Mouse (Mus musculus) layer of hippocampus, adult 9-11 months (tissue): ENCODE data around the gene Mrps2.
"Not testable (repeated sequence)": the region's sequence is repeated elsewhere in the genome, so short reads cannot be mapped to it uniquely, and the experiment has no call there.

Experiments
- DNase-seq: peaks from one replicate; pipeline ENCODE4 v3.0.0; 2022

The Mrps2 gene

GRCm38 (mm10) chr2:28467860-28468485, at the start of gene Mrps2:
Gene Mrps2 (plus strand): TSS chr2:28468066.
- DNase-seq = peak; percentile 85

DNA sequence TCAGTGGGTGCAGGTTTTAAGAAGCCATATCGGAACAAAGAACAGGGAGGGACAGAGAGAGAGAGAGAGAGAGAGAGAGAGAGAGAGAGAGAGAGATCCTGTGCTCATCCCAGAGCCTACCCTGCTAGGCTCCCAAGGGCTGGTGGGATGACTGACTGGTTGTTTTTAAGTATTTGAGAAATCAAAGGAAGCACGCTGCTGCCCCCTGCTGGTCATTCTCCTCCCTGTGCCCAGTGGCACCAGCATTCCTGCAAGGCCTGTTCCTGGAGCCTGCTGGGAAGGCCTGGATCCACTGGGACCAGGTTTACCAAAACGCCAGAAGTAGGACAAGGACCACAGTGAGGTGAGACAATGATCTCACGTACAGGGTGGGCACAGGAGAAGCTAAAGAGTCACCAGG, 48.0 kb upstream of the Mrps2 start:
- peak; percentile 91 for DNase-seq

DNA sequence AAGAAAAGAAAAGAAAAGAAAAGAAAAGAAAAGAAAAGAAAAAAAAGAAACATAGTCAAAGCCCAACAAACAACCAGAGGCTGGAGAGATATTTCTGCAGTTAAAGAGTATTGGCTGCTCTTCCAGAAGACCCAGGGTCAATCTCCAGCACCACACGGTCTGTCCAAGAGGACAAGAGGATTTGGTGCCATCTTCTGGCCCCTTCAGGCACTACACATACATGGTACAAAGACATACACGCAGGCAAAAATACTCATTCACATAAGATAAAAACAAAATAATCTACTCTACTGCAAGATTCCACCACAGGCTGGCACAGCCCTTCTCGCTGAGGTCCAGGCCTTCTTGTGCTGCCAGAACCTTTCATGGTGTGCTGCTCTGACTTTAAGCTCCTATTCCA, 44.7 kb upstream of the Mrps2 start:
- no peak for DNase-seq

GRCm38 (mm10) chr2:28427226-28427625, 40.6 kb upstream of the Mrps2 start:
- DNase-seq = no peak

GRCm38 (mm10) chr2:28430846-28431245, 37.0 kb upstream of the Mrps2 start:
- DNase-seq = no peak

GRCm38 (mm10) chr2:28432811-28433210, 35.1 kb upstream of the Mrps2 start:
- no peak for DNase-seq

GRCm38 (mm10) chr2:28433512-28433911, 34.4 kb upstream of the Mrps2 start:
- DNase-seq = no peak

GRCm38 (mm10) chr2:28435401-28435800, 32.5 kb upstream of the Mrps2 start:
- no peak for DNase-seq

DNA sequence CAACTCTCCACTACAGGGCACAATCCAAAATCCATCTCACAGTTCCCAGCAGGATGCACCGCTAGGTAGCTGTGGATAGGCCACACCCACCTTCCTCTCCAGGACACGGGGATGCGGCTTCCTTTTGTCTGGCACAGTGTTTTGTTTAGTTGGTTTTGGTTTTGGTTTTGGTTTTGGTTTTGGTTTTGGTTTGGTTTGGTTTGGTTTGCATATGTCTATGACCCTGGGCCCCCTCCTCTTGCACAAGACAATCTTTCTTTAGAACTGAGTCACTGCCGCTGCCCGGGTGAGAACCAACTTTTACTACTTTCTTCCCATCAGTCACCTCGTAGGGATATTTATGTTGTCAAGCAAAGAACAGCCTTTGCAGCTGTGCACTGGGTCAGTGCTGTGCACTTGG, 27.0 kb upstream of the Mrps2 start:
- DNase-seq = no peak

DNA sequence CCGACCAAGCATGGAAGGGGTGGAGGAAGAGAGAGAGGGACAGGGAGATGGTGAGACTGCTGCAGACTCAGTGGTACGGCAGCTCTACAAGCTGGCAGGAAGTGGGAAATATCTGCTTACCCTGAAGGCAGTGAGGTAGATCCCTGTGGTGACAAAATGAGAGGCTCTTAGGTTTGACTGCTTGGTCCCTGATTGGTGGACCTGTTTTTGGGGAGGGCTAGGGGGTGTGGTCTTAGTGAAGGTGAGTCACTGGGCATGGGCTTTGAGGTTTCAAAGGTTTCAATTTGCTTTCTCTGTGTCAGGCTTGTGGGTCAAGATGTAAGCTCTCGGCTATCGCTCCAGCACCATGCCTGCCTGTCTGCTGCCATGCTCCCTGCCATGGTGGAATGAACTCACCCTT, 22.8 kb upstream of the Mrps2 start:
- DNase-seq = no peak

- DNase-seq = no peak
These were observed 21.7 kb upstream of the Mrps2 start for GRCm38 (mm10) chr2:28446181-28446514.

- DNase-seq = peak; percentile 38
These were observed 21.2 kb upstream of the Mrps2 start, which contains the start of gene Ppp1r26 for GRCm38 (mm10) chr2:28446515-28447314. Gene Ppp1r26 (plus strand): TSS chr2:28446800.

DNA sequence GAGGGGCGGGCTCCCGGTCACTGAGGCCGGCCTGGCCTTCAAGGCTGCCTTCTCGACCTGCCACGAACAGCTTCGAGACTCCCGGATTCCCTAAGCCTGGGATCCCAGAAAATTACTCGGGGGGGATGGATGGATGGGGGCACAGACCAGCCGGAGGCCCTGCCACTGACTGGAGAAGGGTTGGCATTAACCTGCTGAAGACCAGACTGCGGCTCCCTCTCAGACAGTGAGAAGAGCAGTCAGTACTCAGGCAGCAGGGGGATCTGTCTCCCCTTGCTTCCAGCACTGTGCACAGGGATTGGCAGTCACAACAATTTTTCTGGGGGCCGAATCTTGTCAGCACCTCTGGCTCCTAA, 20.6 kb upstream of the Mrps2 start:
- DNase-seq = no peak

GRCm38 (mm10) chr2:28451663-28452062, 16.2 kb upstream of the Mrps2 start:
- no peak for DNase-seq

DNA sequence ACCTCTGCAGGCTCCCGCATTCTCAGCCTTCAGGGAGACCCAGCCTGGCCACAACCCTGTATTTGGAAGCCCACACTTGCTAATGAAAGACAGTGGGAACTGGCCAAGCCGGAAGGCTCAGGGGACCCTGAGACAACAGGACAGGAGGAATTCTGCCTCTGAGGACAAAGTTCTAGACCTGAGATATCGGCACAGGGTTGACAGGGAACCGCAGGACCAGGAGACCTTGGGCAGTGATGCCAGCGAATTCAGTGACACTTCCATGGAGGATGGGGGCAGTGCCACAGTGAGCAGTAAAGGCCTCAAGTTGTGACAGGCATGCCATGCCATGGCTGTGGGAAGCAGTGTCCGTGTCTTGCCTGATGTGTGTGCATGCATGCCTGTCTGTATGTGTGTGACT, 14.3 kb upstream of the Mrps2 start:
- DNase-seq = no peak

GRCm38 (mm10) chr2:28456616-28457015, 11.2 kb upstream of the Mrps2 start:
- no peak for DNase-seq

GRCm38 (mm10) chr2:28463919-28464318, 3.9 kb upstream of the Mrps2 start:
- peak; percentile 70 for DNase-seq

DNA sequence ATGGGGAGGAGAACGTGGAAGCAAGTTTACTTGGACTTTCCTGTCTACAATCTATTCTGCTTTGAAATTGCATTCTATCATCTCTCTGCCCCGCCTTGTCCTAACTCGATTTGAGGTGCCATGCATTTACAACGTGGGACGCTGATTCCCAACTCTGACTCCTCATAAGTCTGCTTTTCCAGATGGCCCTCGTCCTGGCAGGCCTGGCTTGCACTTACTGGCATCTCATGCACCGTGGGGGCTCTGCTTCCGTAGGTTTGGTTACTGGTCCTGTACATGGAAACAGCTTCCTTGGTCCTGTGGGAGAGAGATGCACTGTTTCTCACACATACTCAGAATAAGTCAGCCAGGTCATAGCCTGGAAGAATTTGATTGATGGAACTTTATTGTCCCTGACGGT, 2.9 kb upstream of the Mrps2 start:
- DNase-seq = no peak

DNA sequence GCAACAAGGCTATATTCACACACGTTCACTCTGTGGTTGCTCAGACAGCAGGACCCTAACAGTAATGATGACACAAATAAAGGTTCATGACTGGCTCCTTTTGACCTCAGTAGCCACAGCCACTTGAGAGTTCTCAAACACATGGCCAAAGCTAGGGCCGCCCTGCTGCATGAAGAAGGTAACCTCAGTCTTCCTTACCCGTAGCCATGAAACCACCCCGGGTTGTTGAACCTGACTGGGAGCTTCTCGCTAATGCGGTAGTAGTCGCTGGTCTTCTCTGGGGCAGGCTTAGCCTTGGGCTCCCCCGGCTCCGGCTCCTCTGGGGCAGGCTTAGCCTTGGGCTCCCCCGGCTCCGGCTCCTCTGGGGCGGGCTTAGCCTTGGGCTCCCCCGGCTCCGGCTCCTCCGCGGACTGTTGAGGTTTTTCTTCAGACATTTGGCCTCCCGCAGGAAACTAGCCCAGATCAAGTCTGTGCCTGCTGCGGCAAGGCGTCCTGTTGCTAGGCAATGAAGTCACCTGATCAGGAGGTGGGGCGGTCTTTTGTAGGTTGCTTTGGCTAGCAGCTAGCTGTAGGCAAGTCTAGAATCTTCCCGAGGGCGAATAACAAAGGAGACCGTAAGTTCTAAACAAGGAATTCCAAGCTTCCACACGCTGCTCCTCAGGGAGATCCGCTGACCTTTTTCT, 1.9 kb upstream of the Mrps2 start, which contains the start of gene 1700007K13Rik:
1700007K13Rik (minus strand) TSS at position 497 of the 683 bp plus-strand sequence.
- DNase-seq = peak; percentile 69

GRCm38 (mm10) chr2:28468486-28469225, 790 bp downstream of the Mrps2 start:
- no peak for DNase-seq

DNA sequence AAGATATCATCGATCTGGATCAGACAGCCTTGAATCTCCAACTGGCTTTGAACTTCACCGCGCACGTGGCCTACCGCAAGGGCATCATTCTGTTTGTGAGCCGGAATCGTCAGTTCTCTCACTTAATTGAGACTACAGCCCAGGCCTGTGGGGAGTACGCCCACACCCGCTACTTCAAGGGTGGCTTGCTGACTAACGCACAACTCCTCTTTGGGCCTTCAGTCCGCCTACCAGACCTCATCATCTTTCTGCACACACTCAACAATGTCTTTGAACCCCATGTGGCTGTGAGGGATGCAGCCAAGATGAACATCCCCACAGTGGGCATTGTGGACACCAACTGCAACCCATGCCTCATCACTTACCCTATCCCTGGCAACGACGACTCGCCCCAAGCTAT, 1.6 kb downstream of the Mrps2 start:
- no peak for DNase-seq

- DNase-seq = no peak
These were observed 2.7 kb downstream of the Mrps2 start for GRCm38 (mm10) chr2:28470591-28470990.

GRCm38 (mm10) chr2:28472011-28472410, 4.1 kb downstream of the Mrps2 start:
- not testable (repeated sequence) for DNase-seq
